Mouse (Mus musculus): Measurements from ENCODE around the gene Gm17409. TPM values are rescaled to one million over a fixed set of nuclear protein-coding genes. Genes with fewer than 3 reads are reported as not detected.

Gene Gm17409
- not detected in 2 replicates for total RNA-seq (2021)
- long read RNA-seq, result 0 reads

DNA sequence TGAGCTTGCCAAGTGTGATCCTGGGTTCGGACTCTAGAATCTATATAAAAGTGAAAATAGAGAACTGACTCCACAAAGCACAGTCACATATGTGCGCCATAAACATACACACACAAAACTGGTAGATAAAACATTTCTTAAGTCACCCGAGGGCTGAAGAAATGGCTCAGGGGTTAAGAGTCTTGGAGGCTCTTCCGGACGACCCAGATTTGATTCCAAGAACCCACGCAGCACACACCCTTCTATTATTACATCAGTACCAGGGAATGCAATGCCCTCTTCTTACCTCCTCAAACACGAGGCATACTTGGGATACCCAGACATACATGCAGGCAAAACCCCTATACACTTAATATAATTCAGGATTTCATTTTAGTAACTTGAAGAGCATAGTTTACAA is at the start of gene Gm17409:
TSS of gene Gm17409 (plus strand) at position 301 of the 400 bp plus-strand sequence.
- no peak for DNase-seq

DNA sequence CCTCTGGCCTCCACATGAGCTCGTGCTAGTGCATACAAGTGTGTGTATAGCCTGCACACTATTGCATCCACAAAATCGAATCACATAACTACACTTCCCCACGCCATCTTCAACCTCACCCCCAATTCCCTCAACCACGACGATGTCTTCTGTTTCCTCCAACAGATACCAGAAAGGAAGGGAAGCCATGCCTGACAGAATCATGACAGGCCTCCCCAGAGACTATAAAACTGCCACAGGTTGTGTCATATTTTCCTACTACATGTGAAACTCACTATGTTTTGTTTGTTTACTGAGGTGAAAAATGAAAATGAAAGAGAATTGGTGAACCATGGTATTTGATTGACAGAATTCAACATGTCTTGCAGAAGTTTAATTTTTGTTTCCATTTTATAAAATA is 46.6 kb upstream of the Gm17409 start:
- DNase-seq, result no peak

- DNase-seq, result no peak
These were observed 44.4 kb upstream of the Gm17409 start for GRCm38 (mm10) chr2:58425436-58426004.

DNA sequence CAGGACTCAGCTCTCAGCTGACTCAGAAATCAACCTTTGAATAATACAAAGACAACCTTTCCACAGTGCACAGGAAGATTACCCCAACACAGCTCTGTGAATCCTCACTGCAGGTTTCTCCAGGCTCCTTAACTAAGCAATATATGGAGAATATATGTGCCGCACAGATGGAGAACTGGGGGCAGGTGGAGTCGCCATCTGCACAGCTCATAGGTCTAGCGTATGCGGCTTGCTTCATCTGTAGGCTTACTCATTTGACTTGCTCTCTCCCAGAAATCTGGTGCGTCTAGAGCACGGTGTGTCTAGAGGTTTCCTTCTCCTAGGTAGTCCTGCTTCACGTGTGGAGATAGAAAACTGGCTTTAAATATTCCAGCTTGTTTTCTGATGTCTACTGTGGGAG is 37.7 kb upstream of the Gm17409 start:
- no peak for DNase-seq

DNA sequence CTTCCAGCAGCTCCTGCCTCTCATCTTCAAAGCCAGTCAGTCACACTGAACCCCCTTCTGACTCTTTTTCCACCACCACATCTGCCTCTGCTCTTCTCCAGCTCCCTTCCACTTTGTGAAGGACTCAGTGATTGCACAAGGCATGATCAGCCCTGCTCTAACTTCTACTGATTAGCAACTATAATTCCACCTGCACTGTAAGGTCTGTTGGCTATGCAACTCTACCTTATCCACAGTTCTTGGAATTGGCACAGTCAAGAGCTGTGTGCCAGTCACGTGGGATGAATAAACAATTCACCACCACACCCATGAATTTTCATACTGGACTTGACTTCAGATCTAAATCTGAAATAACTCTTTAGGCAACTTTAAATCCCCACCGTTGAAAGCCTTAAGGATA is 36.6 kb upstream of the Gm17409 start:
- DNase-seq, result no peak

GRCm38 (mm10) chr2:58434438-58434837 is 35.5 kb upstream of the Gm17409 start:
- no peak for DNase-seq

- DNase-seq, result no peak
These were observed 34.4 kb upstream of the Gm17409 start for GRCm38 (mm10) chr2:58435507-58435906.

DNA sequence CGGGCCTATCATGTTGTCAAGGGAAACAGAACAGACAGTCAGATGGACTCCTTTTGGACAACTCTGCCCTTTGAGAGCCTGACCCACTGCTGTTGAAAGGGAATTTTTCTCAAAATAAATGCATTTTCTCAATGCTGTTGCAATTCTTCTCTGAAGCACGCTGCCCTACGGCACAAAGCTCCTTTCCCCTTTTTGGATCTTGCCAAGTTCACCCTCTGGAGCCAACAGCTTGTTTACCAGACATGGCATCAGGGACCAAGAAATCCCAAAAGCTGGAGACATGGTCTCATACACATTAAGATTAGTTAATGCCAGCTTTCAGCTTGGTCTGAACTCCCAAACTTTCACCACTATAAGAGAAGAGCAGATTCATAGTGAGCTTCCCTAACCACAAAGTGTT is 33.0 kb upstream of the Gm17409 start:
- no peak for DNase-seq

GRCm38 (mm10) chr2:58443163-58443562 is 26.8 kb upstream of the Gm17409 start:
- no peak for DNase-seq

DNA sequence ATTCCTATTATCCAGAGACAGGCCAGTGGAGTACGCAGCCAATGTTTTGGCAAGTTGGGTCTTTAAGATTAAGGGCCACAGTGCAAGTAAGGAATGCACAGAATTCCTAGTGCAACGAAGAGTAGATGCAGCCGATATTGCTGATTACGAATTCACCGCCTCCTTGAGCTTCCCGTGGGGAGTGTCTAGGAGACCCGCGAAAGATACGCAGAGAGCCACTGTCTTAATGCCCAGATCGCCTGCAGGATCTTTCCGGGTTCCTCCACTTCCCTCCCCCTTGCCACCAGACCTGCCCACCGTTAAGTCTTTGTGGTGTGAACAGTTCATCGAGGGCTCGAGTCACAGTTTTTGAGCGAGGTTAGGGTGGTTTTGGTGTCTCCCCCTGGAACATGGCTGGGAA is 22.9 kb upstream of the Gm17409 start:
- no peak for DNase-seq

DNA sequence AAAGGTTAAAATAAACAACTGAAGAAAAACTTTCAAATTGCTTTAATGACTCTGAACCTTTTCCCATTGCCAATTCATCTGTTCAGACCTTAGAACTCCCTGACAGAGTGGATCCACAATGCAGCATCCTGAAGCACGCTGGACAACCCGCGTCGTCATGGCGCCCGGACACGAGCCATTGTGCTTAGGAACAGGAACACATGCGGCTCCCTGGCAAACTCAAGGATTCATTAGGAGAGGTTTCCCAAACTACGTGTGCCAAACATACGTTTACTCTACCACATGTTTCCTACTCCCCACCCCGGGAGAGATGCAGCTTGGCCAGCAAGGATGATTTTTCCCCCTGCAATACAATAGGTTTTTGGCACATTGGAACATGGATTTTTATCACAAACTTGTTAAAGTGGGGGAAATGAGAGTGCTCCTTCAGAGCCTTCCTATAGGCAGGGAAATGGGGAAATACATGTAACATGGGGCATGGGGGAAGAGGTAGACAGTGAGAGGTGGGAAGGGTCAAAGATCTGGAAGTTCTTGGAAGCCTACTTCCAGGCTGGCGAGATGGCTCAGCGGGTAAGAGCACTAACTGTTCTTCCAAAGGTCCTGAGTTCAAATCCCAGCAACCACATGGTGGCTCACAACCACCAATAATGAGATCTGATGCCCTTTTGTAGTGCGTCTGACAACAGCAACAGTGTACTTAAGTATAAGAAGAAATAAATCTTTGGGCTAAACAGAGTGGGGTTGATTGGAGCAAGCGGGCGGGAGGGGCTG is 15.6 kb upstream of the Gm17409 start:
- DNase-seq, result no peak

DNA sequence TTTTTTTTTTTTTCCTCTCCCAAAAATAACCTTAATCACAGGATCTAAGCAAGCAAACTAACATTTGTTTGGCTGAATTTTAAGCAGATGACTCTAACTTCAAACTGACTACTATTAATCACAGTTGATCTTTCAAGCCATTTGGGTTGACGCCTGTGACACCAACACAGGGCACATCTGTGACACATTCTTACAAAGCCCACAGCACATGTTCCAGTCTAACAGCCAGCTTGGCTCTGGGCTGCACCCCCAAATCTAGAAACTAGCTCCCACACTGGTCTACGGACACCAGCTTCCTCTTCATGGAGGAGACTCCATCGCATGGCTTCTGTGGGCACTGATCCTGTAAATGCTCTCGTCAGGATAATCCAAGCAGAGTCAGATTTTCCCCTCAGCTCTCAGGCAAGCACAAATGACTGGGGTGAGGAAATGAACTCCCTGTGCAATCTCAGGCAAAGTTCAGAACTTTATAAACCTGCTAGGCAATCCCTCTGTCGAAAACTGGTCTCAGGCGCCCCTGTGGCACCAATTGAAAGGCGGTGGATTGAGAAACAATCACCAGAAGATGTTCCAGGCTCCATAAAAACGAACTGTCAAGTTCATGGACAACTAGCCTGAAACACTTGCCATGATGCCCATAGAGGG is 13.0 kb upstream of the Gm17409 start:
- no peak for DNase-seq

DNA sequence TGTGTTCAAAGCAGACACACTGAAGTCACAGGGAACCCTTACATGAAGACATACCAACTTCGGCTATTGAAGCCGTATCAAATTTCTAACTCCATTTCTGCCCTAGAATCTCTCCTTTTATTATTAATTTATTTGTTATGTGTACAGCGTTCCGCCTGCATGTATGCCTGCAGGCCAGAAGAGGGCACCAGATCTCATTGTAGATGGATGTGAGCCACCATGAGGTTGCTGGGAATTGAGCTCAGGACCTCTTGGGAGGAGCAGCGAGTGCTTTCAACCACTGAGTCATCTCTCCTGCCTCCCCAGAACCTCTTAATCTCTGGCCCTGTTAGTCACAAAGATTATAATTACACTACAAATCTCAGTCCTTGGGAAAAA is 12.4 kb upstream of the Gm17409 start:
- no peak for DNase-seq

GRCm38 (mm10) chr2:58458820-58459371 is 11.0 kb upstream of the Gm17409 start:
- DNase-seq, result peak; percentile 67

GRCm38 (mm10) chr2:58470290-58470689 is 374 bp downstream of the Gm17409 start:
- DNase-seq, result no peak

DNA sequence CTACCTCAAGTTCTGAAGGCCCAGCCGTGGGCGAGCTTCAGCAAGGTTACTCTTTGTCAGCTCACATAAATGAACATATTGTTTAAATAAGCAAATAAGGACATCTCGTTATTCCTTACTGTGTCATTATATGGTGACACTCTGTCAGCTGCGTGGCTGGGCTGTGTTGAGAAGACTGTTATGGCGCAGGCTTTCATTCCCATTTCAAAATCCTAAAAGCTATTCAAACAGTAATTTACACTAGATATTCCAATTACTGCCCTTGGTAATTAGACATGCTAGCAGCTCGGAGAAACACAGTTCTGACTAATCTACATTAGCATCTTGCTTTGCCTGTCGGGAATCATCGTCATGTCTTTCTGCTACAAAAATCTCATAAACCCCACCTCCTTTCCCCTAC is 5.7 kb downstream of the Gm17409 start:
- DNase-seq, result no peak

DNA sequence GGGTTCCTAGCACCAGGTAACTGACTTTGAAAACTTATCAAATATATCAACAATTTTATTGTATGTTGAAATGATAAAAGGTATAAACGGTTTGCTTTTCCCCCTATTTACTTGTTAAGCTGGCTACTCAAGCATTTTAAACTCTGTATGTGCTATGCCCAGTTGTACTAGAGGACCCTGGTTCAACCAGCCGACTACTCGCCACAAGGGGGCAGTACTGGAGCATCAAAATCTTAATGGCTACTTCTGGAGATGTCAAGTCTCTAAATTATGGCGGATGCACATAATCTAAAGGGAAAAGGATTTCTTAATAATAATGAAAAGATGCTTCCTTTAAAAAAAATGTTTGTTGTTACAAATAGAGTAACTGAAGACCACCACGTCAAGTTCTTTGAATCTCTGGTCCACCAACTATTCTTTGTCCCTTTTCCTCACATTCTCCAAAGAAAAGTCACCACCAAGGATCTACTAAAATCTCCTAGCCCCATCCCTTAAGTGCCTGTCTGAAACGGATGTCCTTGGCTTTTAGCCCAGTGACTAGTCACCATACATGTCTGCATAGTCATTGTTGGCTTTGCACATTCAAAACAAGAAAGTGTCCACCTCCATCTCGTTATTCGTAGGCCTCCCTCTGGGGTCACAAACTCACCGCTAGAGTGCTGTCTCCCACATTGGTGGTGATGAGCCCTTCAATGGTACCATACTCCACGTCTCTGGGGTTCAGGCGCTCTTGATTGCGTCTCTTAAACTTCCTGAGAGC is 7.2 kb downstream of the Gm17409 start:
- DNase-seq, result peak; percentile 85

- DNase-seq, result no peak
These were observed 8.2 kb downstream of the Gm17409 start for GRCm38 (mm10) chr2:58478144-58478543.

- no peak for DNase-seq
These were observed 9.6 kb downstream of the Gm17409 start for GRCm38 (mm10) chr2:58479536-58479935.

GRCm38 (mm10) chr2:58480764-58481163 is 10.8 kb downstream of the Gm17409 start:
- no peak for DNase-seq

DNA sequence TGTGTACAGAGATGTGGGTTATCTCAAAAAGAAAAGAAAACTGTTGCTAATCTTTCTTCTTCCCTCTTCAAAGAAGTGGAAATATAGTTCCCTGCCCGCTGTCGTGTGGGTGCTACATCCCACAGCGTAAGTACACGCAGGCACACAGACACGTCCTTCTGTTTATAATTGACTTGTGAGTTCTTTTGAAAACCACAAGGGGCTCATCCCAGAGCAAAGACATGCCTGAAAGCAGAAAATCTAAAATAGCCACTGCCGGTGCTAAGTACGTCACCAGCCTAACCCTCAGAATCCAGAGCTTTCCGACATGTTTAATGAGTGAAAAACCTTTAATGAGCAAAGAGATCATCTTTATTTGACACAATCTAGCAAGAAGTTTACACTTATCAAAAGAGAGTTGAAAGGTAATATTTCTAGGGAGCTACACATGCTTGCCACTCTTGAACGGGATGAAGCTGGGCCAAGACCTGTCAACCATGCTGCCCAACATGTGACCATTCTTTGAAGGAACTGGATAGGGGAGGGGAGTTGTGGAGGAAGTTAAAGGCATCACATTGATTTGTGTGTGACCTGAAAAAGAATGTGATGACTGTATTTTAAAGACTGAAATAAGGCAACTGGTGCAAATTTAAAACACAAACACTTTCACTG is 11.7 kb downstream of the Gm17409 start:
- no peak for DNase-seq
